7 mouse cellular contexts compared by ENCODE assay signal in the genomic region with DNA sequence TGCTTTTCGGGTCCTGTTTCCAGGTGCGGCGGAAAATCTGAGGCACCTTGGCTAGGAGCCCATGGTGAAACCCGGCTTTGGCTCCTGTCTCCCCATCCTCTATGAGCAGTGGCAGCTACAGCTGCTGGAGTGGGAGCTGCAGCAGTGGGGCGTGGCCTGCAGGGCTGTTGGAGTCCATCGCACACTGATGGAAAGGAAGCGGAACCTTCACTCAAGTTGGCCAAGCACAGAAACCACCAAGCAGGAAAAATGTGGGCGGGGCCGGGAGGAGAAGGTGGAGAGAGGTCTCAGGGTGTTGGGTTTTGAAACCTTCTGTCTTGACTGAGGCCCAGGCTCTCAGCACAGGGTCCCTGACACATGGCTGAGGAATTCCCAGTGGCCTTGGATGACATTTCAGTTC.
DNase-seq lines count a peak whose midpoint lies in the region; ATAC-seq and TF ChIP-seq lines count a peak whose summit lies in the region.

No protein-coding gene starts in this region.

- no peak overlapping the region for H3K27ac ChIP-seq in ES-E14 (ENCODE audit: insufficient read depth, low read depth, low read length, poor library complexity, severe bottlenecking)
- no peak overlapping the region for H3K27ac ChIP-seq in heart, embryonic 16.5 days (ENCODE audit: low read length)
- H3K27ac ChIP-seq in limb, embryonic 15.5 days: peak overlapping the region; percentile 60
- H3K27ac ChIP-seq in forebrain, embryonic 11.5 days (ENCODE audit: low read depth, low read length): no peak overlapping the region
- no peak overlapping the region for H3K27ac ChIP-seq in neural tube, embryonic 15.5 days (replicated peaks)

- H3K4me3 ChIP-seq in ES-E14 (ENCODE audit: insufficient read depth in 1 of 2, low read depth in 1 of 2, low read length in 2 of 2, poor library complexity in 1 of 2, severe bottlenecking in 1 of 2): peak overlapping the region; percentile 7 to 10; a peak in 2 of 4 replicates
- no peak overlapping the region for H3K4me3 ChIP-seq in heart, embryonic 16.5 days (ENCODE audit: low read length)
- peak overlapping the region; percentile 3; the same call in 1 of the 2 replicates for H3K4me3 ChIP-seq in limb, embryonic 15.5 days
- no peak overlapping the region for H3K4me3 ChIP-seq in forebrain, embryonic 11.5 days (ENCODE audit: low read depth, low read length)
- no peak overlapping the region for H3K4me3 ChIP-seq in neural tube, embryonic 15.5 days (replicated peaks)

- 56% methylated on average over 9 of the region's 9 CpGs for WGBS in heart, embryonic 16.5 days
- WGBS in limb, embryonic 15.5 days: 31% methylated on average over 9 of the region's 9 CpGs
- WGBS in forebrain, embryonic 11.5 days: 84% methylated on average over 9 of the region's 9 CpGs
- WGBS in neural tube, embryonic 15.5 days: 78% methylated on average over 9 of the region's 9 CpGs

- peak; percentile 76 for ATAC-seq in heart, embryonic 16.5 days (replicated peaks; ENCODE audit: extremely low read depth, insufficient read depth, low FRiP score)
- peak; percentile 77 for ATAC-seq in limb, embryonic 15.5 days (ENCODE audit: insufficient number of reproducible peaks, low FRiP score, low TSS enrichment, low read depth)
- no peak for ATAC-seq in forebrain, embryonic 11.5 days (replicated peaks; ENCODE audit: low FRiP score)
- ATAC-seq in neural tube, embryonic 15.5 days (ENCODE audit: low FRiP score): no peak

- in situ Hi-C loops in ES-E14 (cut with MboI; ENCODE audit: low sequenced_read_pairs in 2 of 2, unreplicated experiment in 2 of 2): no loop called here

- H3K4me2 ChIP-seq in heart, embryonic 16.5 days (ENCODE audit: low read depth, low read length): no peak overlapping the region
- H3K4me2 ChIP-seq in limb, embryonic 15.5 days: peak overlapping the region; percentile 36
- H3K4me2 ChIP-seq in forebrain, embryonic 11.5 days (ENCODE audit: low read depth, low read length, severe bottlenecking): no peak overlapping the region
- no peak overlapping the region for H3K4me2 ChIP-seq in neural tube, embryonic 15.5 days

- peaks cover 0 to 10% of the 10 kb centered on the region in 2 experiments; a peak in 2 of 4 replicates for H3K4me1 ChIP-seq in ES-E14 (ENCODE audit: control insufficient read depth in 2 of 2, insufficient read depth in 2 of 2, low read length in 2 of 2, poor library complexity in 1 of 2)
- no peaks in the 10 kb centered on the region for H3K4me1 ChIP-seq in heart, embryonic 16.5 days (ENCODE audit: control insufficient read depth, insufficient read depth, low read length)
- peaks cover 33% of the 10 kb centered on the region for H3K4me1 ChIP-seq in limb, embryonic 15.5 days
- H3K4me1 ChIP-seq in forebrain, embryonic 11.5 days (replicated peaks; ENCODE audit: control insufficient read depth, insufficient read depth, low read length): no peaks in the 10 kb centered on the region
- H3K4me1 ChIP-seq in neural tube, embryonic 15.5 days: peaks cover 5% of the 10 kb centered on the region; the same call in 1 of the 2 replicates

- DNase-seq in ES-E14 (ENCODE audit: low read depth, low spot score): peak; percentile 47
- DNase-seq in c-Kit-positive CD71-negative TER-119-negative erythroid progenitor cells, embryonic 14.5 days (ENCODE audit: low read depth): peak; percentile 22
- peak; percentile 7 to 16 for DNase-seq in thymus, postnatal 10 days (ENCODE audit: low spot score in 2 of 2)
- DNase-seq in forebrain, embryonic 11.5 days (ENCODE audit: low spot score): no peak

- H3K36me3 ChIP-seq in ES-E14 (ENCODE audit: control insufficient read depth, insufficient read depth, low read length, poor library complexity, severe bottlenecking): no peaks in the 10 kb centered on the region
- H3K36me3 ChIP-seq in heart, embryonic 16.5 days (ENCODE audit: control insufficient read depth, insufficient read depth): no peaks in the 10 kb centered on the region
- H3K36me3 ChIP-seq in limb, embryonic 15.5 days: no peaks in the 10 kb centered on the region
- H3K36me3 ChIP-seq in forebrain, embryonic 11.5 days (ENCODE audit: control insufficient read depth, insufficient read depth, low read length): no peaks in the 10 kb centered on the region
- H3K36me3 ChIP-seq in neural tube, embryonic 15.5 days: no peaks in the 10 kb centered on the region

- no peaks in the 10 kb centered on the region for H3K27me3 ChIP-seq in heart, embryonic 16.5 days (ENCODE audit: control insufficient read depth, insufficient read depth, low read length)
- no peaks in the 10 kb centered on the region for H3K27me3 ChIP-seq in limb, embryonic 15.5 days
- no peaks in the 10 kb centered on the region for H3K27me3 ChIP-seq in forebrain, embryonic 11.5 days (ENCODE audit: control insufficient read depth, insufficient read depth, low read length)
- H3K27me3 ChIP-seq in neural tube, embryonic 15.5 days (replicated peaks): no peaks in the 10 kb centered on the region

- 0 out of 2 replicates have a peak overlapping the region, but pooled peaks have one; percentile 31 for H3K9ac ChIP-seq in ES-E14 (ENCODE audit: insufficient read depth, low read depth, low read length, poor library complexity, severe bottlenecking)
- no peak overlapping the region for H3K9ac ChIP-seq in heart, embryonic 16.5 days (ENCODE audit: low read length)
- no peak overlapping the region for H3K9ac ChIP-seq in limb, embryonic 15.5 days
- H3K9ac ChIP-seq in forebrain, embryonic 11.5 days (ENCODE audit: low read length): no peak overlapping the region
- no peak overlapping the region for H3K9ac ChIP-seq in neural tube, embryonic 15.5 days (replicated peaks)

- H3K9me3 ChIP-seq in ES-E14 (ENCODE audit: control insufficient read depth, insufficient read depth, low read depth, low read length): no peaks in the 10 kb centered on the region
- H3K9me3 ChIP-seq in heart, embryonic 16.5 days (replicated peaks; ENCODE audit: control insufficient read depth, low read length): peaks cover 3% of the 10 kb centered on the region
- no peaks in the 10 kb centered on the region for H3K9me3 ChIP-seq in limb, embryonic 15.5 days
- no peaks in the 10 kb centered on the region for H3K9me3 ChIP-seq in forebrain, embryonic 11.5 days (ENCODE audit: control insufficient read depth, low read length)
- H3K9me3 ChIP-seq in neural tube, embryonic 15.5 days (replicated peaks): no peaks in the 10 kb centered on the region

TF ChIP-seq in ES-E14, 5 proteins besides CTCF, POLR2A, EP300 and RAD21:
- TF ChIP-seq HCFC1 (IDR thresholded peaks at IDR 0.05; ENCODE audit: borderline replicate concordance, insufficient read depth, low read length) (no peak), CHD2 (IDR thresholded peaks at IDR 0.05; ENCODE audit: low read depth, low read length) (no peak), MAFK (IDR thresholded peaks at IDR 0.05; ENCODE audit: insufficient read depth, low read depth, low read length) (no peak), ZC3H11A (IDR thresholded peaks at IDR 0.05; ENCODE audit: borderline replicate concordance, low read depth, low read length) (no peak), ZNF384 (IDR thresholded peaks at IDR 0.05; ENCODE audit: low read depth, low read length) (no peak)
TF ChIP-seq in ES-E14: peak in this region for 0.

Comparison
In these comparisons a context has a peak if more than half of its experiments do, and no peak if none do; other contexts are left out.
1. H3K4me3 ChIP-seq: peak in ES-E14 (2 of 2) and limb, embryonic 15.5 days (single experiment); none in heart, embryonic 16.5 days (single experiment), forebrain, embryonic 11.5 days (single experiment) and neural tube, embryonic 15.5 days (single experiment).
2. ATAC-seq: peak in heart, embryonic 16.5 days (single experiment) and limb, embryonic 15.5 days (single experiment); none in forebrain, embryonic 11.5 days (single experiment) and neural tube, embryonic 15.5 days (single experiment).